Mouse (Mus musculus) embryonic stem cell, embryonic (primary cell): ENCODE measurements around the gene Tmem107.

Experiments used
- CTCF ChIA-PET, 4 experiments: fragments of 300-600 bp in 2 of 4; fragments of 350-600 bp in 2 of 4; sonication (Branson Sonifier 250); formaldehyde crosslinking; loops; one replicate each; lab custom pipeline; 2022; ENCODE audit warnings: inconsistent platforms in 2 of 4; lab: Charles Lee
- POLR2A ChIA-PET, 4 experiments: fragments of 300-600 bp in 2 of 4; fragments of 350-600 bp in 2 of 4; sonication (Branson Sonifier 250); formaldehyde crosslinking; loops; one replicate each; lab custom pipeline; 2022; ENCODE audit warnings: antibody characterized with exemption in 4 of 4, inconsistent platforms in 1 of 4; lab: Charles Lee

The Tmem107 gene

GRCm38 (mm10) chr11:69070590-69071222 is at the start of gene Tmem107:
Gene Tmem107 (plus strand): TSS chr11:69070806.
- ChIA-PET CTCF (interaction anchor here in 1 of 4 experiments (0.6 kb wide), 1 partner anchor 22 kb away, joined by 3 read pairs; no protein-coding TSS in a partner anchor), POLR2A (interaction anchor here in 3 of 4 experiments (0.6 to 13.3 kb wide), 22 partner anchors 7 to 63 kb away, joined by 3 to 547 read pairs (median 33); partner anchors contain the start of genes Borcs6 (in 3 of the 3), Per1 (in 3 of the 3), 9130213A22Rik (in 2 of the 3) and Vamp2 (in 2 of the 3))

DNA sequence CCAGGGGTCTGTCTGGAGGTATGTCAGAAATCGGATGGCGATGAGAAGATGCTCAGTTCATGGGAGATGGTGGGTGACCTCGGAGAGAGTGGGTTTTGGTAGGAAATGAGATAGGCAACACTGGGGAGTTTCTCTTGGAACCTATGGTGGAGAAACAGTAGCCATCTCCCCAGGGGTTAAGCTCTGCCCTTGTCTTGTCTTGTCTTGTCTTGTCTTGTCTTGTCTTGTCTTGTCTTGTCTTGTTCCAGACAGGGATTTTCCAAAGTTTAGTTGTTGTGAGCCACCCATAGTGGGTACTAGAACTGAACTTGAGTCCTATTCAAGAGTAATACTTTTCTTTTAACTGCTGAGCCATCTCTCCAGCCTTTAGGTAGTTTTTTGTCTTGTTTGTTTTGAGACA is 44.0 kb upstream of the Tmem107 start:
- CTCF ChIA-PET, result interaction anchor here in 2 of 4 experiments (0.6 to 2.0 kb wide), 5 partner anchors 8 to 46 kb away, joined by 3 to 9 read pairs (median 4); no protein-coding TSS in a partner anchor
- POLR2A ChIA-PET, result interaction anchor here in 3 of 4 experiments (0.5 to 3.2 kb wide), 23 partner anchors 9 to 677 kb away, joined by 3 to 23 read pairs (median 4); partner anchors contain the start of genes Borcs6 (in 2 of the 3), 9130213A22Rik (in 1 of the 3), Trp53 (in 1 of the 3) and Wrap53 (in 1 of the 3)

GRCm38 (mm10) chr11:69028805-69029204 is 41.8 kb upstream of the Tmem107 start:
- ChIA-PET POLR2A (interaction anchor here in 3 of 4 experiments (0.6 to 2.8 kb wide), 40 partner anchors 8 to 543 kb away, joined by 3 to 15 read pairs (median 4); partner anchors contain the start of genes Borcs6 (in 3 of the 3) and Rangrf (in 1 of the 3)), CTCF (interaction anchor here (0.5 to 1.5 kb wide), 18 partner anchors 12 to 840 kb away, joined by 3 to 9 read pairs (median 4); partner anchors contain the start of gene Per1 (in 1 of the 4))

- ChIA-PET CTCF (interaction anchor here in 2 of 4 experiments (0.6 to 1.7 kb wide), 3 partner anchors 34 to 335 kb away, joined by 3 to 6 read pairs (median 3); no protein-coding TSS in a partner anchor), POLR2A (interaction anchor here in 2 of 4 experiments (0.7 to 5.0 kb wide), 8 partner anchors 10 to 128 kb away, joined by 3 to 39 read pairs (median 4); partner anchors contain the start of genes Borcs6 (in 1 of the 2) and Slc25a35 (in 1 of the 2))
These were observed 37.1 kb upstream of the Tmem107 start for GRCm38 (mm10) chr11:69033552-69033951.

DNA sequence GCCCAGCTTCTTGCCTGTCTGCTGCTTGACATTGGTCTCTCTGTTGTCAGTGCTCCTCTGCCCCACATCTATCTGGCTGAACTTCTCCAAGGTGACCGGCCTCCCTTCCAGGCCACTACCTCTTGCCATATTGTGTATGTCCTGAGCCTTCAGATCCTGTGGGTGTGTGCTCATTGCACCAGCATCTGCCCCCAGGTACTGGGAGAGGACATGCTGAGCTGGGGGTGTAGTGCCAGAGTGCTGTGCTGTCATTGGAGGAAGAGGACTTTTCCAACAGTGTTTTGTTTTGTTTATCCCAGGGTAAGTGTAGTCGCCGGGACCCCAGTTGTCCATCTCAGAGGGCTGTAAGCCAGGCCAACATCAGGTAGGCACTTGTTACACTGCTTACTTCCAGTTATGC is 36.0 kb upstream of the Tmem107 start:
- CTCF ChIA-PET, result interaction anchor here in 2 of 4 experiments (1.1 to 2.5 kb wide), 3 partner anchors 8 to 22 kb away, joined by 3 to 13 read pairs (median 4); no protein-coding TSS in a partner anchor
- POLR2A ChIA-PET, result interaction anchor here in 3 of 4 experiments (0.5 to 5.0 kb wide), 20 partner anchors 8 to 132 kb away, joined by 3 to 39 read pairs (median 9); partner anchors contain the start of genes Slc25a35 (in 2 of the 3), Aurkb (in 1 of the 3) and Borcs6 (in 1 of the 3)

- POLR2A ChIA-PET, result interaction anchor here (0.5 to 5.0 kb wide), 48 partner anchors 9 to 803 kb away, joined by 3 to 39 read pairs (median 5); partner anchors contain the start of genes Borcs6 (in 2 of the 4), Slc25a35 (in 2 of the 4), Aurkb (in 1 of the 4) and Myh10 (in 1 of the 4)
- CTCF ChIA-PET, result interaction anchor here in 2 of 4 experiments (0.8 to 2.5 kb wide), 22 partner anchors 8 to 160 kb away, joined by 3 to 13 read pairs (median 4); partner anchors contain the start of genes Aurkb (in 1 of the 2) and Borcs6 (in 1 of the 2)
These were observed 35.2 kb upstream of the Tmem107 start for GRCm38 (mm10) chr11:69035411-69035810.

DNA sequence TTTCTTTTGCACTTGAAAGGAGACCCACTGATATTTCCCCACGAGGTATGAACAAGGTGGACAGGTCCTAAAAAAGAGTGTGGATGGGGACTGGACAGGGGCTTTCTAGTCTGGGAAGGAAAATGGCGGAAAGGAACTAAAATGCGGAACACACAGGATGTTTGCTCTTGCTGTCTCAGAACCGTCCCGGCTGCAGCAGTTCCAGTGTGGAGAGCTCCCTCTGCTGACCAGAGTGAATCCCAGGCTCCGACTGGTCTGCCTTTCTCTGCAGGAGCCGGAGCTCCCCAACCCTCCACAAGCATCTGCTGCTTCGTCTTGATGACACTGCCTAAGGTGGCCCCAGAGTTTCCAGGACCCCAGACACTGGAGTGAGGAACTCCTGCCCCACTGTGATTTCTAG is 34.8 kb upstream of the Tmem107 start:
- POLR2A ChIA-PET, result interaction anchor here (0.5 to 5.0 kb wide), 56 partner anchors 8 to 1030 kb away, joined by 3 to 39 read pairs (median 5); partner anchors contain the start of genes Borcs6 (in 3 of the 4), Slc25a35 (in 2 of the 4), Aurkb (in 1 of the 4) and Myh10 (in 1 of the 4)

DNA sequence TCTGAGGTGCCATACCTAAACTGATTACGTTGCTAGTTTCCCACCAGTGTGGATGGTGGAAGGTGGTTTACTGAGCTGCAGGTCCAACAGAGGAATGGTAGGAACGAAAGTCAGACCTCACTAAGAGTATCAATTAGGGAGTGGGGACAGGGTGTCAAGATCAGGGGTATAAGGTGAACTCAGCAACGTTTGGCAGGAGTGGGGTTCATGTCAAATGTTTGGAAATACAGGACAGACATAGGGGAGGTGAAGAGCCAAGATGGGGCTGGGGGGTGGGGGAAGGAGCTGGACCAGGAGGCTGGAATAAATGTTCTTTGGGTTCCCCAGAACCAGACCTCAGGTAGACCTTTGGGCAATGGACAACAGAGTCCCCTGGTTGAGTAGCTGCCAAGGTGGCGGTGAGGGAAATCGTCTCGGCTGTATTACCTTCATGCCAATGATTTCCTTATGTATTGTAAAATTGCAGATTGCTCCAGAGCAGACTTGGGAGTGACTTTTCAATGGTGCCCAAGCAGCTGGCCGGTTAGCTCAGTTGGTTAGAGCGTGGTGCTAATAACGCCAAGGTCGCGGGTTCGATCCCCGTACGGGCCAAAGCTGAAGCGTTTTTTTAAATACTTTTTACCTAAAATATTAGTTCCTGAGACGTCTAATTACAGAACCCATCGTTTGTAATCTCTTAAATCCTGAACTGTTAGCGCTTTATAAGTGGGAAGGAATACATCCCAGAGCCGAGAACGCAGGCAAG is 33.9 kb upstream of the Tmem107 start:
- CTCF ChIA-PET, result interaction anchor here in 3 of 4 experiments (0.6 to 2.5 kb wide), 25 partner anchors 9 to 162 kb away, joined by 3 to 13 read pairs (median 4); partner anchors contain the start of genes Aurkb (in 1 of the 3) and Borcs6 (in 1 of the 3)
- POLR2A ChIA-PET, result interaction anchor here (0.5 to 5.0 kb wide), 67 partner anchors 7 to 1030 kb away, joined by 3 to 39 read pairs (median 5); partner anchors contain the start of genes Borcs6 (in 3 of the 4), Slc25a35 (in 2 of the 4), Aurkb (in 1 of the 4) and Cntrob (in 1 of the 4)

More for the DNA sequence above, 34.8 kb upstream of the Tmem107 start:
- CTCF ChIA-PET, result interaction anchor here in 3 of 4 experiments (0.6 to 2.5 kb wide), 25 partner anchors 8 to 161 kb away, joined by 3 to 13 read pairs (median 4); partner anchors contain the start of genes Aurkb (in 1 of the 3) and Borcs6 (in 1 of the 3)

GRCm38 (mm10) chr11:69037231-69038061 is 33.2 kb upstream of the Tmem107 start:
- POLR2A ChIA-PET, result interaction anchor here (0.6 to 7.1 kb wide), 40 partner anchors 9 to 286 kb away, joined by 3 to 127 read pairs (median 8); partner anchors contain the start of genes Borcs6 (in 3 of the 4), Slc25a35 (in 2 of the 4), Cntrob (in 1 of the 4) and Tmem107 (in 1 of the 4)
- CTCF ChIA-PET, result interaction anchor here in 2 of 4 experiments (1.0 to 2.5 kb wide), 6 partner anchors 10 to 133 kb away, joined by 3 to 13 read pairs (median 7); no protein-coding TSS in a partner anchor

GRCm38 (mm10) chr11:69038173-69038572 is 32.4 kb upstream of the Tmem107 start:
- ChIA-PET POLR2A (interaction anchor here (0.7 to 7.1 kb wide), 5 partner anchors 22 to 226 kb away, joined by 3 to 127 read pairs (median 34); partner anchors contain the start of gene Borcs6 (in 2 of the 4)), CTCF (no interaction called here)

GRCm38 (mm10) chr11:69045531-69046394 is 24.8 kb upstream of the Tmem107 start, which contains the start of gene Aurkb:
Gene Aurkb (plus strand): TSS chr11:69045647.
- ChIA-PET CTCF (interaction anchor here in 3 of 4 experiments (0.6 to 1.5 kb wide), 3 partner anchors 10 to 83 kb away, joined by 3 to 11 read pairs (median 3); partner anchors contain the start of gene Borcs6 (in 1 of the 3)), POLR2A (interaction anchor here in 3 of 4 experiments (0.5 to 3.3 kb wide), 15 partner anchors 9 to 1616 kb away, joined by 3 to 35 read pairs (median 5); partner anchors contain the start of genes Borcs6 (in 3 of the 3) and Per1 (in 1 of the 3))

- CTCF ChIA-PET, result interaction anchor here in 3 of 4 experiments (0.6 to 1.5 kb wide), 3 partner anchors 10 to 82 kb away, joined by 3 to 11 read pairs (median 3); partner anchors contain the start of gene Borcs6 (in 1 of the 3)
- POLR2A ChIA-PET, result interaction anchor here in 3 of 4 experiments (0.5 to 3.3 kb wide), 15 partner anchors 8 to 1616 kb away, joined by 3 to 35 read pairs (median 5); partner anchors contain the start of genes Borcs6 (in 3 of the 3) and Per1 (in 1 of the 3)
These were observed 24.2 kb upstream of the Tmem107 start for GRCm38 (mm10) chr11:69046395-69046774.

- ChIA-PET CTCF (interaction anchor here in 1 of 4 experiments (0.8 kb wide), 1 partner anchor 12 kb away, joined by 3 read pairs; the partner anchor contains the start of gene Borcs6), POLR2A (interaction anchor here in 3 of 4 experiments (0.5 to 3.3 kb wide), 13 partner anchors 8 to 86 kb away, joined by 3 to 35 read pairs (median 4); partner anchors contain the start of gene Borcs6 (in 3 of the 3))
These were observed 23.0 kb upstream of the Tmem107 start for GRCm38 (mm10) chr11:69047592-69047991.

DNA sequence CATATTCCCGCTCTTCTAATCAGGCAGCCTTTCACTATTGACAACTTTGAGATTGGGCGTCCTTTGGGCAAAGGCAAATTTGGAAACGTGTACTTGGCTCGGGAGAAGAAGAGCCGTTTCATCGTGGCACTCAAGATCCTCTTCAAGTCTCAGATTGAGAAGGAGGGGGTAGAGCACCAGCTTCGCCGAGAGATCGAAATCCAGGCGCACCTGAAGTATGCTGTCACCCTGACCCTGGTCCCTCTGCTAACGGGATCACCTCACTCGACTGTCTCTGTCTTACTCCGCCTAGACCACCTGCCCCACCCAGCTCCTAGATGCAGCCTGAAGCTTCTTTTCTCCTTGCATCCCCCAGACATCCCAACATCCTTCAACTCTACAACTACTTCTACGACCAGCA is 22.5 kb upstream of the Tmem107 start:
- ChIA-PET POLR2A (interaction anchor here (0.6 to 3.3 kb wide), 11 partner anchors 7 to 85 kb away, joined by 3 to 35 read pairs (median 4); partner anchors contain the start of gene Borcs6 (in 4 of the 4)), CTCF (interaction anchor here in 1 of 4 experiments (0.8 kb wide), 1 partner anchor 11 kb away, joined by 3 read pairs; the partner anchor contains the start of gene Borcs6)
